Mouse (Mus musculus) liver, embryonic 16.5 days (tissue): ENCODE data around the gene Taf1c. TPM values are rescaled to one million over a fixed set of nuclear protein-coding genes. Genes with fewer than 3 reads are reported as not detected.

ENCODE experiments used
- ATAC-seq: fragments of 200-750 bp; cut with Nextera tagmentation; 2 replicates; pipeline ENCODE4 v1.8.0; 2017; ENCODE audit warnings: low read depth, mild to moderate bottlenecking, moderate number of reproducible peaks, moderate library complexity
- H3K27ac ChIP-seq: fragments of 300-500 bp; sonication (generic); 2 replicates; pipeline ENCODE4 v1.5.1; 2014; ENCODE audit warnings: mild to moderate bottlenecking, low read length
- H3K27me3 ChIP-seq: fragments of 300-500 bp; sonication (generic); 2 replicates; pipeline ENCODE4 v1.6.1; 2014; ENCODE audit warnings: low read depth, low read length, mixed read lengths; ENCODE audit not compliant: control insufficient read depth, insufficient read depth
- H3K36me3 ChIP-seq: fragments of 300-500 bp; sonication (generic); 2 replicates; pipeline ENCODE4 v1.6.1; 2014; ENCODE audit warnings: mild to moderate bottlenecking; ENCODE audit not compliant: control insufficient read depth, insufficient read depth
- H3K4me1 ChIP-seq: fragments of 300-500 bp; sonication (generic); 2 replicates; pipeline ENCODE4 v1.6.1; 2014; ENCODE audit warnings: low read depth, low read length, mixed read lengths; ENCODE audit not compliant: control insufficient read depth
- H3K4me2 ChIP-seq: fragments of 300-500 bp; sonication (generic); 2 replicates; pipeline ENCODE4 v1.6.1; 2014; ENCODE audit warnings: low read depth, low read length, mixed read lengths
- H3K4me3 ChIP-seq: fragments of 300-500 bp; sonication (generic); 2 replicates; pipeline ENCODE4 v1.5.1; 2014; ENCODE audit warnings: low read depth, mild to moderate bottlenecking, low read length
- H3K9ac ChIP-seq: fragments of 300-500 bp; sonication (generic); 2 replicates; pipeline ENCODE4 v1.6.1; 2014; ENCODE audit warnings: low read depth, low read length
- H3K9me3 ChIP-seq: fragments of 300-500 bp; sonication (generic); replicated peaks from 2 replicates; pipeline ENCODE4 v1.6.1; 2016; ENCODE audit warnings: low read length; ENCODE audit not compliant: control insufficient read depth
- WGBS: fragments of 180-500 bp; shearing (Covaris S2); extraction: QIAGEN DNeasy Blood & Tissue Kit; methylation state at CpG from one replicate; pipeline ENCODE4 v1.1.7; 2014; ENCODE audit not compliant: insufficient replicate concordance; 5-methylcytosine and 5-hydroxymethylcytosine counted together
- polyA plus RNA-seq: library from polyadenylated mRNA; unstranded; fragments of >200 nt; fragmentation: Nextera tagmentation; extraction: Ambion mirVana; gene quantifications from 2 replicates; pipeline ENCODE4 v1.2.1, GENCODE M21; 2015

Taf1c gene
- polyA plus RNA-seq, 1 experiment from 2014 or later, result 5.5 TPM

GRCm38 (mm10) chr8:119591456-119591855 lies 13.6 kb downstream of the Taf1c start:
- H3K4me2 ChIP-seq, result no peak overlapping the region
- ATAC-seq, result no peak
- H3K4me3 ChIP-seq, result no peak overlapping the region
- 75% methylated on average over 7 of the region's 7 CpGs for WGBS
- H3K4me1 ChIP-seq, result no peaks in the 10 kb centered on the region
- no peaks in the 10 kb centered on the region for H3K36me3 ChIP-seq
- no peak overlapping the region for H3K27ac ChIP-seq
- H3K9me3 ChIP-seq, result no peaks in the 10 kb centered on the region
- no peak overlapping the region for H3K9ac ChIP-seq
- no peaks in the 10 kb centered on the region for H3K27me3 ChIP-seq

- no peak for ATAC-seq
- no peaks in the 10 kb centered on the region for H3K27me3 ChIP-seq
Observed at GRCm38 (mm10) chr8:119590348-119590747, 14.7 kb downstream of the Taf1c start.

GRCm38 (mm10) chr8:119588844-119589243 lies 16.2 kb downstream of the Taf1c start:
- no peaks in the 10 kb centered on the region for H3K36me3 ChIP-seq
- no peaks in the 10 kb centered on the region for H3K27me3 ChIP-seq
- H3K4me3 ChIP-seq, result no peak overlapping the region
- no peak overlapping the region for H3K27ac ChIP-seq
- H3K9ac ChIP-seq, result no peak overlapping the region
- peaks cover 7% of the 10 kb centered on the region for H3K4me1 ChIP-seq
- H3K9me3 ChIP-seq, result no peaks in the 10 kb centered on the region
- whole genome bisulfite sequencing, result 42% methylated on average over 10 of the region's 10 CpGs
- no peak for ATAC-seq
- H3K4me2 ChIP-seq, result no peak overlapping the region

More at GRCm38 (mm10) chr8:119590348-119590747, 14.7 kb downstream of the Taf1c start:
- no peak overlapping the region for H3K27ac ChIP-seq
- 62% methylated on average over 14 of the region's 14 CpGs for WGBS
- no peaks in the 10 kb centered on the region for H3K9me3 ChIP-seq
- peaks cover 7% of the 10 kb centered on the region for H3K4me1 ChIP-seq
- no peak overlapping the region for H3K9ac ChIP-seq
- no peaks in the 10 kb centered on the region for H3K36me3 ChIP-seq
- no peak overlapping the region for H3K4me3 ChIP-seq
- H3K4me2 ChIP-seq, result no peak overlapping the region

- WGBS, result 60% methylated on average over 4 of the region's 4 CpGs
Observed at GRCm38 (mm10) chr8:119588321-119588720, 16.7 kb downstream of the Taf1c start.

GRCm38 (mm10) chr8:119585901-119586300 lies 19.1 kb downstream of the Taf1c start:
- peak; percentile 51 for ATAC-seq
- 16% methylated on average over 24 of the region's 24 CpGs for WGBS
- Histone ChIP-seq H3K27ac (no peak overlapping the region), H3K4me2 (peak overlapping the region; percentile 61), H3K36me3 (no peaks in the 10 kb centered on the region), H3K9me3 (no peaks in the 10 kb centered on the region), H3K9ac (peak overlapping the region; percentile 53; the same call in 1 of the 2 replicates), H3K4me3 (peak overlapping the region; percentile 54), H3K4me1 (peaks cover 18% of the 10 kb centered on the region), H3K27me3 (no peaks in the 10 kb centered on the region)

More at GRCm38 (mm10) chr8:119588321-119588720, 16.7 kb downstream of the Taf1c start:
- no peaks in the 10 kb centered on the region for H3K9me3 ChIP-seq
- H3K36me3 ChIP-seq, result no peaks in the 10 kb centered on the region
- no peak overlapping the region for H3K4me3 ChIP-seq
- H3K4me2 ChIP-seq, result no peak overlapping the region
- H3K27ac ChIP-seq, result no peak overlapping the region
- peaks cover 7% of the 10 kb centered on the region for H3K4me1 ChIP-seq
- H3K9ac ChIP-seq, result no peak overlapping the region
- no peaks in the 10 kb centered on the region for H3K27me3 ChIP-seq
- no peak for ATAC-seq

GRCm38 (mm10) chr8:119580441-119581161 lies 24.4 kb downstream of the Taf1c start:
- Histone ChIP-seq H3K27ac (no peak overlapping the region), H3K36me3 (no peaks in the 10 kb centered on the region), H3K27me3 (no peaks in the 10 kb centered on the region), H3K9ac (no peak overlapping the region), H3K9me3 (no peaks in the 10 kb centered on the region), H3K4me2 (0 out of 2 replicates have a peak overlapping the region, but pooled peaks have one; percentile 11), H3K4me1 (peaks cover 35% of the 10 kb centered on the region), H3K4me3 (no peak overlapping the region)
- 40% methylated on average over 5 of the region's 5 CpGs for WGBS
- ATAC-seq, result peak; percentile 75

- H3K9ac ChIP-seq, result no peak overlapping the region
- no peak overlapping the region for H3K4me3 ChIP-seq
- no peaks in the 10 kb centered on the region for H3K27me3 ChIP-seq
- no peaks in the 10 kb centered on the region for H3K9me3 ChIP-seq
- H3K36me3 ChIP-seq, result no peaks in the 10 kb centered on the region
- no peak overlapping the region for H3K27ac ChIP-seq
- ATAC-seq, result no peak
- WGBS, result 47% methylated on average over 13 of the region's 13 CpGs
- peaks cover 41% of the 10 kb centered on the region for H3K4me1 ChIP-seq
- no peak overlapping the region for H3K4me2 ChIP-seq
Observed at GRCm38 (mm10) chr8:119579096-119579495, 25.9 kb downstream of the Taf1c start.

GRCm38 (mm10) chr8:119575366-119575726 lies 29.7 kb downstream of the Taf1c start:
- Histone ChIP-seq H3K4me1 (peaks cover 44% of the 10 kb centered on the region), H3K27ac (no peak overlapping the region), H3K4me3 (peak overlapping the region; percentile 77), H3K9ac (peak overlapping the region; percentile 58), H3K27me3 (no peaks in the 10 kb centered on the region), H3K36me3 (no peaks in the 10 kb centered on the region), H3K4me2 (peak overlapping the region; percentile 94), H3K9me3 (no peaks in the 10 kb centered on the region)
- 2% methylated on average over 16 of the region's 16 CpGs for WGBS
- ATAC-seq, result no peak
